Mouse (Mus musculus) limb, embryonic 13.5 days (tissue): ENCODE measurements around the gene Lgi4. TPM values are rescaled to one million over a fixed set of nuclear protein-coding genes. Genes with fewer than 3 reads are reported as not detected.

Experiments
- ATAC-seq: fragments of 200-750 bp; cut with Nextera tagmentation; 2 replicates; pipeline ENCODE4 v1.8.0; 2017; ENCODE audit warnings: low read depth, moderate number of reproducible peaks, moderate TSS enrichment; ENCODE audit not compliant: low FRiP score
- H3K27ac ChIP-seq: fragments of 300-500 bp; sonication (generic); 2 replicates; pipeline ENCODE4 v1.5.1; 2015; ENCODE audit warnings: inconsistent platforms, mild to moderate bottlenecking, moderate library complexity
- H3K27me3 ChIP-seq: fragments of 300-500 bp; sonication (generic); 2 replicates; pipeline ENCODE4 v1.6.1; 2015; ENCODE audit warnings: mild to moderate bottlenecking, inconsistent platforms
- H3K36me3 ChIP-seq: fragments of 300-500 bp; sonication (generic); 2 replicates; pipeline ENCODE4 v1.6.1; 2015; ENCODE audit warnings: inconsistent platforms, mild to moderate bottlenecking, moderate library complexity
- H3K4me1 ChIP-seq: fragments of 300-500 bp; sonication (generic); 2 replicates; pipeline ENCODE4 v1.6.1; 2015; ENCODE audit warnings: inconsistent platforms
- H3K4me2 ChIP-seq: fragments of 300-500 bp; sonication (generic); replicated peaks from 2 replicates; pipeline ENCODE4 v1.6.1; 2015; ENCODE audit warnings: inconsistent platforms, mild to moderate bottlenecking, moderate library complexity
- H3K4me3 ChIP-seq: fragments of 300-500 bp; sonication (generic); 2 replicates; pipeline ENCODE4 v1.5.1; 2015; ENCODE audit warnings: moderate library complexity, mild to moderate bottlenecking, inconsistent platforms
- H3K9ac ChIP-seq: fragments of 300-500 bp; sonication (generic); 2 replicates; pipeline ENCODE4 v1.6.1; 2015; ENCODE audit warnings: mild to moderate bottlenecking, inconsistent platforms
- H3K9me3 ChIP-seq: fragments of 300-500 bp; sonication (generic); 2 replicates; pipeline ENCODE4 v1.6.1; 2016; ENCODE audit warnings: inconsistent platforms
- WGBS: fragments of 180-500 bp; shearing (Covaris S2); methylation state at CpG from one replicate; pipeline ENCODE4 v1.1.7; 2015; 5-methylcytosine and 5-hydroxymethylcytosine counted together
- polyA plus RNA-seq: library from polyadenylated mRNA; unstranded; fragments of >200 nt; fragmentation: Nextera tagmentation; extraction: Ambion mirVana; gene quantifications from 2 replicates; pipeline ENCODE4 v1.2.1, GENCODE M21; 2015

The Lgi4 gene
- polyA plus RNA-seq, 1 experiment from 2014 or later = 0.67 TPM

- WGBS = 84% methylated on average over 6 of the region's 6 CpGs
- Histone ChIP-seq H3K27ac (no peak overlapping the region), H3K9me3 (no peaks in the 10 kb centered on the region), H3K4me3 (no peak overlapping the region), H3K36me3 (no peaks in the 10 kb centered on the region), H3K9ac (no peak overlapping the region), H3K4me1 (no peaks in the 10 kb centered on the region), H3K4me2 (no peak overlapping the region), H3K27me3 (peaks cover 10% of the 10 kb centered on the region; the same call in 1 of the 2 replicates)
- ATAC-seq = no peak
These were observed 40.5 kb downstream of the Lgi4 start for GRCm38 (mm10) chr7:31099612-31099982.

GRCm38 (mm10) chr7:31100786-31101185 is 41.6 kb downstream of the Lgi4 start:
- no peak for ATAC-seq
- Histone ChIP-seq H3K9me3 (no peaks in the 10 kb centered on the region), H3K4me3 (no peak overlapping the region), H3K27ac (no peak overlapping the region), H3K9ac (no peak overlapping the region), H3K27me3 (peaks cover 10% of the 10 kb centered on the region; the same call in 1 of the 2 replicates), H3K36me3 (no peaks in the 10 kb centered on the region), H3K4me2 (no peak overlapping the region), H3K4me1 (no peaks in the 10 kb centered on the region)
- WGBS = 85% methylated on average over 14 of the region's 14 CpGs

- H3K36me3 ChIP-seq = no peaks in the 10 kb centered on the region
- no peak overlapping the region for H3K4me3 ChIP-seq
- no peak overlapping the region for H3K9ac ChIP-seq
- H3K27ac ChIP-seq = no peak overlapping the region
- no peak overlapping the region for H3K4me2 ChIP-seq
- WGBS = 61% methylated on average over 15 of the region's 15 CpGs
- no peaks in the 10 kb centered on the region for H3K9me3 ChIP-seq
- H3K4me1 ChIP-seq = no peaks in the 10 kb centered on the region; the same call in 1 of the 2 replicates
- peaks cover 10% of the 10 kb centered on the region; the same call in 1 of the 2 replicates for H3K27me3 ChIP-seq
- no peak for ATAC-seq
These were observed 46.1 kb downstream of the Lgi4 start for GRCm38 (mm10) chr7:31105061-31105768.

GRCm38 (mm10) chr7:31106166-31106565 is 47.0 kb downstream of the Lgi4 start:
- H3K27ac ChIP-seq = no peak overlapping the region
- H3K9me3 ChIP-seq = no peaks in the 10 kb centered on the region
- ATAC-seq = no peak
- 42% methylated on average over 3 of the region's 3 CpGs for WGBS
- H3K36me3 ChIP-seq = no peaks in the 10 kb centered on the region
- H3K4me3 ChIP-seq = no peak overlapping the region
- peaks cover 10% of the 10 kb centered on the region; the same call in 1 of the 2 replicates for H3K27me3 ChIP-seq
- no peak overlapping the region for H3K4me2 ChIP-seq
- no peak overlapping the region for H3K9ac ChIP-seq
- no peaks in the 10 kb centered on the region; the same call in 1 of the 2 replicates for H3K4me1 ChIP-seq

GRCm38 (mm10) chr7:31107781-31108180 is 48.6 kb downstream of the Lgi4 start:
- no peaks in the 10 kb centered on the region for H3K36me3 ChIP-seq
- 88% methylated on average over 11 of the region's 11 CpGs for WGBS
- H3K27ac ChIP-seq = no peak overlapping the region
- H3K9ac ChIP-seq = no peak overlapping the region
- H3K4me3 ChIP-seq = no peak overlapping the region
- H3K4me1 ChIP-seq = no peaks in the 10 kb centered on the region; the same call in 1 of the 2 replicates
- H3K4me2 ChIP-seq = no peak overlapping the region
- no peaks in the 10 kb centered on the region for H3K9me3 ChIP-seq
- ATAC-seq = no peak
- H3K27me3 ChIP-seq = peaks cover 7% of the 10 kb centered on the region; the same call in 1 of the 2 replicates

GRCm38 (mm10) chr7:31109091-31109490 is 49.9 kb downstream of the Lgi4 start:
- H3K9ac ChIP-seq = no peak overlapping the region
- 0 out of 2 replicates have a peak, but pooled peaks have one; percentile 16 for ATAC-seq
- WGBS = 37% methylated on average over 6 of the region's 7 CpGs

GRCm38 (mm10) chr7:31109796-31110195 is 50.7 kb downstream of the Lgi4 start:
- no peak overlapping the region for H3K9ac ChIP-seq
- no peak overlapping the region for H3K4me3 ChIP-seq
- no peaks in the 10 kb centered on the region for H3K36me3 ChIP-seq
- no peak overlapping the region for H3K4me2 ChIP-seq
- no peak for ATAC-seq
- no peaks in the 10 kb centered on the region; the same call in 1 of the 2 replicates for H3K4me1 ChIP-seq
- 84% methylated on average over 5 of the region's 5 CpGs for WGBS
- no peaks in the 10 kb centered on the region for H3K27me3 ChIP-seq
- no peaks in the 10 kb centered on the region for H3K9me3 ChIP-seq
- no peak overlapping the region for H3K27ac ChIP-seq

More at GRCm38 (mm10) chr7:31109091-31109490, 49.9 kb downstream of the Lgi4 start:
- no peak overlapping the region for H3K27ac ChIP-seq
- no peak overlapping the region for H3K4me3 ChIP-seq
- no peaks in the 10 kb centered on the region for H3K36me3 ChIP-seq
- no peak overlapping the region for H3K4me2 ChIP-seq
- no peaks in the 10 kb centered on the region; the same call in 1 of the 2 replicates for H3K4me1 ChIP-seq
- H3K27me3 ChIP-seq = no peaks in the 10 kb centered on the region; the same call in 1 of the 2 replicates
- H3K9me3 ChIP-seq = no peaks in the 10 kb centered on the region

- Histone ChIP-seq H3K4me1 (peaks cover 10% of the 10 kb centered on the region), H3K36me3 (no peaks in the 10 kb centered on the region), H3K9me3 (no peaks in the 10 kb centered on the region), H3K4me2 (no peak overlapping the region), H3K9ac (no peak overlapping the region), H3K4me3 (no peak overlapping the region), H3K27ac (no peak overlapping the region), H3K27me3 (no peaks in the 10 kb centered on the region)
- WGBS = 83% methylated on average over 15 of the region's 15 CpGs
- no peak for ATAC-seq
These were observed 51.8 kb downstream of the Lgi4 start for GRCm38 (mm10) chr7:31110861-31111385.

- 57% methylated on average over 4 of the region's 4 CpGs for WGBS
- Histone ChIP-seq H3K27ac (no peak overlapping the region), H3K9ac (no peak overlapping the region), H3K27me3 (no peaks in the 10 kb centered on the region), H3K9me3 (no peaks in the 10 kb centered on the region), H3K4me2 (no peak overlapping the region), H3K36me3 (no peaks in the 10 kb centered on the region), H3K4me3 (no peak overlapping the region), H3K4me1 (peaks cover 10% of the 10 kb centered on the region)
- ATAC-seq = no peak
These were observed 52.9 kb downstream of the Lgi4 start for GRCm38 (mm10) chr7:31112036-31112435.

- Histone ChIP-seq H3K27ac (no peak overlapping the region), H3K4me2 (no peak overlapping the region), H3K4me1 (peaks cover 10% of the 10 kb centered on the region), H3K9ac (no peak overlapping the region), H3K4me3 (no peak overlapping the region), H3K27me3 (no peaks in the 10 kb centered on the region), H3K9me3 (no peaks in the 10 kb centered on the region), H3K36me3 (no peaks in the 10 kb centered on the region)
- WGBS = 70% methylated on average over 6 of the region's 6 CpGs
- ATAC-seq = no peak
These were observed 54.7 kb downstream of the Lgi4 start for GRCm38 (mm10) chr7:31113800-31114199.

GRCm38 (mm10) chr7:31114646-31115045 is 55.5 kb downstream of the Lgi4 start:
- WGBS = 48% methylated on average over 10 of the region's 10 CpGs
- H3K4me1 ChIP-seq = peaks cover 10% of the 10 kb centered on the region
- H3K36me3 ChIP-seq = no peaks in the 10 kb centered on the region
- H3K9me3 ChIP-seq = no peaks in the 10 kb centered on the region
- H3K4me3 ChIP-seq = no peak overlapping the region
- H3K4me2 ChIP-seq = peak overlapping the region; percentile 45
- no peak for ATAC-seq
- H3K27ac ChIP-seq = no peak overlapping the region
- H3K27me3 ChIP-seq = no peaks in the 10 kb centered on the region
- peak overlapping the region; percentile 39; the same call in 1 of the 2 replicates for H3K9ac ChIP-seq

- peak within 1 kb of the TSS; percentile 45 for H3K4me2 ChIP-seq
- H3K27me3 ChIP-seq = no peaks in the 10 kb centered on the region
- H3K9ac ChIP-seq = peak within 1 kb of the TSS; percentile 39; the same call in 1 of the 2 replicates
- peak within 1 kb of the TSS; percentile 44; the same call in 1 of the 2 replicates for H3K27ac ChIP-seq
- ATAC-seq = no peak
- H3K4me3 ChIP-seq = peak within 1 kb of the TSS; percentile 10; the same call in 1 of the 2 replicates
- 14% methylated on average over 12 of the region's 15 CpGs for WGBS
- no peaks in the 10 kb centered on the region for H3K36me3 ChIP-seq
- H3K4me1 ChIP-seq = peaks cover 10% of the 10 kb centered on the region
- H3K9me3 ChIP-seq = no peaks in the 10 kb centered on the region
These were observed 56.0 kb downstream of the Lgi4 start, which contains the start of gene Hpn for GRCm38 (mm10) chr7:31115182-31115581. Gene Hpn, minus strand, starts transcription at chr7:31115290.
